Mouse (Mus musculus) CH12F3 (cell line): Measurements from ENCODE around the gene Zfp217.

ENCODE experiments used
- in situ Hi-C: fragments of 300-500 bp; cut with MboI; formaldehyde crosslinking; loops from 2 replicates; pipeline ENCODE4 v1.14.3; 2020; ENCODE audit warnings: low sequenced_read_pairs

Zfp217 gene

GRCm38 (mm10) chr2:170135820-170136219 lies 12.1 kb downstream of the Zfp217 start:
- in situ Hi-C loops = no loop called here

DNA sequence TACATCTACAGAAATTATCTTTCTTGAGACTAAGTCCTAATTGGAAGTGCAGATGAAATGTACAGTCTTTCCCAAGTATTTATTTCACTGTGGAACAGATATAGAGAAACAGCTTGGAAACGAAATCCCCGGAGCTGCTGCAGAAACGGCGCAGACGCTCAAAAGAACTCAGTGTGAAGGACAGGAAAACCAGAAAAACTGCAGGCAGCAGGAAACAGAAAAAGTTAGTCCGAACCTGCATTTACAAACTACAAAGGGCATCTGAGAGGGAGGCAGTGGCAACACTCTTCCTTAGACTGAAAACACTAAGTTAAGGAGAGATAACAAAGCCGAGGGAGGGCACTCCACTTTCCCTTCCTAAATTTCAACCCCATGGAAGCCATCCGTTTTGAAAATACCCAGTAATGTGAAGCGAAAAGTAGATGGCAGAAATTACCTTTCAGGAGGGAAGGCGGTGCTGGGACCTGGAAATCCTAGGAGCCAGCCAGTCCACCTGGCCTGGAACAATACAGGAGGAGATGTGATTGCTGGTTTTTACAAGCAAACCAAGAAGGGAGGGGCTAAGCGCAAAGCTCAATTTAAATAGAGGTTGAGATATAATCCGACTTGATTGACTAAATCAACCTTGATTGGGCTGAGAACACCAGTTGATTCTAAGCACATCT lies 13.7 kb downstream of the Zfp217 start:
- in situ Hi-C loops = no loop called here

GRCm38 (mm10) chr2:170133093-170133731 lies 14.7 kb downstream of the Zfp217 start:
- in situ Hi-C loops = no loop called here

GRCm38 (mm10) chr2:170132716-170133092 lies 15.2 kb downstream of the Zfp217 start:
- in situ Hi-C loops = no loop called here

DNA sequence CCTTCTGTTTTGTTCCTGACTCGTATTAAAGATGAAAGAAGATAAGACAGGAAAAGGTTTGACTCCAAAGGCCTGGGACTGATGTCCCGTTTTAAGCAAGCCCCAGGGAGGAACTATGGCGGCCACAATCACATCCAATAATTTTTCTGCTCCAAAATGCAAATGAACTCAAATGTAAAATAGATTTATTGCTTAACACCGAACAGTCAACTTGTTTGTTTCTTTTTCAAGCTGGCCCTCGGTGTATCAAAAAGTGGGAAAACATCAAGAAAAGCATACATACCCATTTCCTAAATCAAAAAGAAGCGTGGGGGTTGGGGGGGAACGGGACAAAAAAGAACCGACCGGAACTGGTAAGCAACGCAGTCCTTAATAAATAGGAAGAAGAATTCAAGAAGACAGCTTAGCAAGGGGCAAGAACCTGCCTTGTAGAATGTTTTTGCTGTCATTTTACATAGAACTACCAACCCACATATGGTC lies 15.9 kb downstream of the Zfp217 start:
- in situ Hi-C loops = no loop called here

- in situ Hi-C loops = no loop called here
Measured at GRCm38 (mm10) chr2:170130780-170131645, 16.9 kb downstream of the Zfp217 start.

DNA sequence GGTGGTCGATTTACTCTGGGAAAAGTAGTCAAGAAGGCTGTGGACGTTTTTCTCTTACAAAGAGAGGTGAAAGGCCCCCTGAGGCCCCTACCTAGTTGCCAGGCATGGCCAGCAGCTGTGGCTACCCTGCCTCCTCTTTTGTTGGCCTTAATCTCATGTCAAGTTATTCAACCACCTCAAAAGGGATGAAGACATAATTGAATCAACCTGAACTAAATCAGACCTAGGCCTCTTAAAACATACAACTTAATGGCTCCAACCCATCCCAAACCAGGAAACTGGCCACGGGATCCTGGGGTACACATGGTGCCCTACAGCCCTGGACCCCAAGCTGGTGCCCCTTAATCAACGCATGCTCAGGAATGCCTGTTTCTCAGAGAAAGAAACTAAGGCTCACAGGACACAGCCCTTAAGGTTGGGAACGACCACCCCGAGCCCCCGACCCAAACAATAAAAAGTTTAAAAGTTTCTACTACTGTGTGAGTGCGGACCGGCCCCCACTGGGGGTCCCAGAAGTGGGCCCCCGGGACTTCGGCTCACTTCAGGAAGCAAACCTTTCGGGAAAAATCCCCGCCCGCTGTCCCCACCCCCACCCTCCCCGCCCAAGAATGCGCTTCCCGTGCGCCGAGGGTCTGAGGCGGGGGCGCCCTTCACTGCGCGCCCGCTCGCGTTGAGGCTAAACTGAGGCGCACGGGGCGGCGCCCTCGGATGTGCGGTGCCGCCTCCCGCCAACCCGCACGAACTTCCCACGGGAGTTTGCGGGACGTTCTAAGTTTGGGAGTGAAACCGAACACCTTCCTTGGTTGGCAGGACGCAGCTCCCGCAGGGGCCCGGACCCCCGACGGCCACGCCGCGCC lies 17.8 kb downstream of the Zfp217 start:
- in situ Hi-C loops = loop anchor here (10.0 kb wide), 1 partner anchor 115 kb away; no protein-coding TSS in a partner anchor

DNA sequence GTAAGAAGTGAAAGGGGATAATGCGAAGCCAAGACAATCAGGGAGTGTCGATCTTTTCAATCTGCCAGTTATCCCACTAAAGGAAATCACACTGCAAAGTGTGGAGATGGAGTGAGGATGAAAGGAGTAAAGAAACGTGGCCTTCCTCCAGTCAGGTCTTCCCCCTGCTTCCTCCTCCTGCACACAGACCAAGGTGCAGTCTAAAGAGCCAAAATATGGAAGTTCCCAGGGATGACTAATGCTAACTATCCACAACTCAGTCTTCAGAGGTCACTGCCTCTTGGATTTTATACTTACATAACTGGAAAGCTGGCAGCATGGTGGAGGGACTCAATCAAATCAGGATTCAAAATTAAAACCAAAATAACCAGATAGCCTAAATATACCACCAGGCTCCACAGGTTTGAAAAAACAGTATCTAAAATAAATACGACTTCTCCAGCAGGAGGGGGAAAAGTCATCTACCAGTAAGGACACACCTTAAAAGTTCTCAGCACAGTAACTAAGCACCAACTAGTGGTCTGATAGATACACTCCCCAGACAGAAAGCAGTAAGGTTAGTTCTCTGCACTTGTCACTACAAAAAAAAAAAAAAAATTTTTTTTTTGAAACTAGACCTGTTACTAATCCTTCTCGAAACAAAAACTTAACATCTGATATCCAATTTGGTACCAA lies 18.5 kb downstream of the Zfp217 start:
- in situ Hi-C loops = loop anchor here (10.0 kb wide), 1 partner anchor 115 kb away; no protein-coding TSS in a partner anchor

DNA sequence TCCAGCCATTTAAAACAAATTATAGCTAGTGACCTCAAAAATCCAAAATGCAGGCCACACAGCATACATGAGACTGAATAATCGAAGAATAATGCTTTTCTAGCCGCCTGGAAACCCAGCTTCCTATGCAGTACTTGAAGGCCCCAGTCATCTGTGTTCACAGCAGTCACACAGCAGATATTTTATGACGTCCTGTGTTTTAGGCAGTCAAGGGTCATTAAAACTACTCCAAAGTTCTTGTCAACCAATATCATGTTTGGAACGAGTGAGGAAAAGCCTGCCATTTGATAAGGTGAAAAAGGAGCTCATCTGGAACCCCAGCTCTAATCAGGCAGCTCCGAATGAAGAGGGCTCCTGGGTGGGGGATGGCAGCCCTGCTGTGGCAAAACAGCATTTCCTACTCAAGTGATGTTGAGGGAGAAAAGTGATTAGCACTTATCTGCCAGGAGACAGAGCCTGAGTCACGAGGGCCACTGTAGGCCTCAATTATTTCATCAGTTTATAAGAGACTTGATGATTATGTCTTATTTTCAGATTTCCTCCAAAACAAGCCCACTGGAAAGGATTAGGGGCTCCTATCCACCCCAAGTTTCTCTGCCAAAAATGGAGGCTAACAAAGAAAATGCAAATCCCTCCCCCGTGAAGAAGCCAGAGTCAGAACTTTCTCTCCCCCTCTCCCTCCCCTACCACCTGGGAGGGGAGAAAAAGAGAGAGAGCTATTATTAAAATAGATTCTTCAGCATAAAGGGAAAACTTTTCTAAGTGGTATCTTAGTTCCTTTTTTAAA lies 19.2 kb downstream of the Zfp217 start:
- in situ Hi-C loops = loop anchor here (10.0 kb wide), 1 partner anchor 116 kb away; no protein-coding TSS in a partner anchor

DNA sequence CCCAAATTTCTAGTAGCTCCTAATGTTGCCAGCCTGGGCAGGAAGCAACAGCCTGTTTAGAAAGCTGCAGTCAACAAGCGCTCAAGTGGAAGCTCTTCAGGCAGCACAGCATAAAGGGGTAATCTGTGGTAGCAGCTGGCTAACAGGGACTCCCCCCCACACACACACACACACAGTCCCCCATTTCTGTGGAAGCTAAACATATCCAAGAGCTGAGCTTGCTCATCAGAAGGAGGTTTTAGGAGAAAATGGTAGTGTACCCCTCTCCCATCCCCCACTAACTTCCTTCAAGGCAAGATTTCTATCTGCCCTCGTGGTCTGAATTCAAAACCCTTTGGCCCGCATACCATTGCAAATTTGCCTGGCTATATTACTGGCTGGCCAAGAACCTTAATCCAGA lies 20.4 kb downstream of the Zfp217 start:
- in situ Hi-C loops = loop anchor here (10.0 kb wide), 1 partner anchor 117 kb away; no protein-coding TSS in a partner anchor

GRCm38 (mm10) chr2:170126266-170126665 lies 21.6 kb downstream of the Zfp217 start:
- in situ Hi-C loops = loop anchor here (10.0 kb wide), 1 partner anchor 119 kb away; no protein-coding TSS in a partner anchor

GRCm38 (mm10) chr2:170122197-170122596 lies 25.7 kb downstream of the Zfp217 start:
- in situ Hi-C loops = loop anchor here (10.0 to 25.0 kb wide), 2 partner anchors 123 to 390 kb away; no protein-coding TSS in a partner anchor

DNA sequence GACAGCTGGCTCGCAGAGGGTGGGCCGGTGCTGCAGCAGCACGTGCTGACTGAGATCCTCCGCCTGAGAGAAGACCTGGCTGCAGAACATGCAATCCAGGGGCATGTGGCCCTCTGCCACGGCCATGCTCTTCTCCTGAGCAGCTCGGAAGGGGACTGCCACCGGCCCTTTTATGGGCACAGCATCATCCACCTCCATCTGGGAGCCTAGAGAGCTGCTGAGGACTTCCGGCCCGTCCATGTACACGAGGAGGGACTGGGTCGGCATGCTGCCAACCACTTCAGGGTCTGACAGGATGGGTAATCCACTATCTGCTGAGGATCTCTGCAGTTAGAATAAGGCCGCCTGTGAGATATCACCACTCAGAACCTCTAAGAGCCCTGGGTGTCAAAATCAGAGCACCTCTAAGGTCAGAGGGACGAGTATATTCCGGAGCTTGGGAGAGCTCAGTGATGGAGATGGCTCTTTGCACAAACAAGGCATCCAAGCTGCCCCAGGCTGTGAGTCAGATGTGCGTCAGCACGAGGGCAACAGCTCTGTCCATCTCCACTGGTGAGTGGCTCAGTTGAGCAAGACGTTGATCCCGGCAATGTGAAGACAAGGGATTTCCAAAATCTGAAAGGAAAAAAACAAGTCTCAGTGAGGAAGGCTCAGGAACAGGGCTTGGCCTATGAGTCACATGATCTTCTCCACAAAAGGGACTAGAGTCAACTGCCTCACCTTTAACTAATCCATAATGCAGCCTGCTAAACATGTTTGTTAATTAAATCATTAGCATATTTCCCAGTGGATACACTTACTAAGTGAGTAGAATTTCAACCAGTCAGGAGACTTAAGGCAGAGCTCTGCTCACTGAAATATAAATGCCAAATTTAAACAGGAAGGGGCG lies 27.5 kb downstream of the Zfp217 start:
- in situ Hi-C loops = loop anchor here (10.0 to 25.0 kb wide), 2 partner anchors 124 to 392 kb away; no protein-coding TSS in a partner anchor

DNA sequence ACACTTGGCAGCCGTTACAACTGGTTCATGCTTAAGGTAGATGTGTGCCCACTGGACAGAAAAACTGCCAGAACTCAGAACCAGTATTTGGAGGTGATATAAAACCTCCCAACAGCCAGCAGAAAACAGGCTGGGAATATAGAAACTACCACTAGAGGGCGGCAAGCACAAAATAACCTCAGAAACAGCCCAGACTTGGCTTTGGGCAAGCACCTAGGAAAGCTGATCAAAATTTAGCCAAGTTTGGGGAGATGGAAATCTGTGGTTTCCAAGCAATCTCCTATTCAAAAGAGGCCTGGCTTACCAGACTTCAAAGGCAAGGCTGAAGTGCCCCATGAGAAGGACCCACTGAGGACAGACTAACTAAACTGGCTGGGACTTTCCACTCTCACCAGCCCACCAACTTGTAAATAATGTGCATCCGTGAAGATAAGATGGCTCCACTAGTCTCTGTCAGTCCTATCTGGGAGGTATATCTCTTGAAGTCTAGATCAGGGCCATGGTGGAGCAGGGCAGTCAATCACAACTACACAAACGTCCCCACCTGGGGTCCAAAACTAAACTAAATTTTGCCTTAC lies 31.1 kb downstream of the Zfp217 start:
- in situ Hi-C loops = loop anchor here (10.0 to 25.0 kb wide), 2 partner anchors 228 to 396 kb away; no protein-coding TSS in a partner anchor

- in situ Hi-C loops = loop anchor here (10.0 to 25.0 kb wide), 2 partner anchors 234 to 402 kb away; no protein-coding TSS in a partner anchor
Measured at GRCm38 (mm10) chr2:170110306-170110705, 37.6 kb downstream of the Zfp217 start.

DNA sequence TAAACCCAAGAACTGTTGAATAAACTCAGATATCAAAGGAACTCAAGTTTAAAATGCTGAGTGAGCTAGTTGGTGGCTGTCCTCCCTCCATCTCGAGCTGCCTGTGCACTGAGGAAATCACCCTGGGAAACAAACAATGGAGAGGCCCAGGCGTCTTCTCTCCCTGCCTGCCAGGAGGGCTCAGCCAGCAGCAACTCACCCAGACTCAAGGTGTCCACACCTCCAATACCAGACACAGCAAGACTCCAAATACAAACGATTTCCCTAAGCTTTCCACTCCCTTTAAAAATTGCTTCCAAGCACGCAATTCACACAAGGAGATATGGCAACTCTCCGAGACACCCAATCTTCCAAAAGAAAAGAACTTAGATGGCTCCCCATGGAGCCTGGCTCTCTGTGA lies 38.4 kb downstream of the Zfp217 start:
- in situ Hi-C loops = loop anchor here (25.0 kb wide), 1 partner anchor 403 kb away; no protein-coding TSS in a partner anchor

- in situ Hi-C loops = loop anchor here (25.0 kb wide), 1 partner anchor 405 kb away; no protein-coding TSS in a partner anchor
Measured at GRCm38 (mm10) chr2:170107791-170108190, 40.1 kb downstream of the Zfp217 start.
